Mouse (Mus musculus): ENCODE results near the gene Palb2. TPM values are rescaled to one million over a fixed set of nuclear protein-coding genes. Genes with fewer than 3 reads are reported as not detected.

Gene Palb2
- total RNA-seq, 1 experiment from 2014 or later, result 21.9 TPM

DNA sequence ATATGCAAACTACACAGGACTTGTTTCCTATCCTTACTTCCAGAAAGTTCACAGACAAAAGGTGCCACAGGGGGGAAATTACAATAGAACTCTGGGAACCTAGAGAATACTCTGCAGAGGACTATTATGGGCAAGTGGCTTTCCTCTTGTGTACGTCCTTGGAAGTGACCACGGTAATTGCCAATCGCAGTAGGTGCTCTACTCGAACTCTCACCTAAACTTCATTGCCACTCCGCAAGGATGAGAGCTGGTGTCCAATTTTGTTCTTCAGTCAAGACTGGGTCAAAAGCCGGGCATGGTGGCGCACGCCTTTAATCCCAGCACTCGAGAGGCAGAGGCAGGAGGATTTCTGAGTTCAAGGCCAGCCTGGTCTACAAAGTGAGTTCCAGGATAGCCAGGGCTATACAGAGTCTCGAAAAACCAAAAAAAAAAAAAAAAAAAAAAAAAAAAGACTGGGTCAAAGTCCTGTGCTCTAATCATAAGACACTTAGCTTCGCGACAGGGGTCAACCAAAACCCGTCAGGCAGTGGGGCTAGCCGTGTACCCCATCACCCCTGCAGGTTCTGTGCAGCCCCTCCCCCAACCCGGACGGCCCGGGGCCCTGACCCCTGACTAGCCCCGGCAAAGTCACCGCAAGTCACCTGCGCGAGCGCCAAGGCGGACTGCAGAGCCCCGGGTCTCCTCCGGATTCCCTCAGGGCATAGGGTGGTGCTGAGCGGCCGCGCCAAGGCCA is 31.6 kb downstream of the Palb2 start:
- ATAC-seq (replicated peaks; ENCODE audit: low read depth, poor library complexity, severe bottlenecking), result 0 out of 2 replicates have a peak, but pooled peaks have one; percentile 6

DNA sequence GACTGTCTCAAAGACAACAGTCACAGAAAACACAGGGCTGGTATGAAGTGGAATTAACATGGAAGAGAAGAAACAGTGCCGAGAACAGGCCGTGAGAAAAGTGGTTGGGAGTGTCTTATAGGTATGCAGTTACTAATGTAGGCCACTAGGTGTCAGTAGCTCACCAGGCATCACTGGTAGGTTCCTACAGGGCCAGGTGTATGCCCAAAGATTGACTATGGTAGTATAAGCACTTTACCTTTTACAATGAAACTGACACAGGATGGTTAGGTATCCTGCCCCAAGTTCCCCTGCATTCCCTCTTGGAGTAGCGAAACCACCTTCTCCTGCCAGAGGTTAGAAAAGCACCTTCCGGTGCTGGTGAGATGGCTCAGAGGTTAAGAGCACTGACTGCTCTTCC is 33.6 kb downstream of the Palb2 start:
- peak; percentile 71 for ATAC-seq (replicated peaks; ENCODE audit: low read depth, poor library complexity, severe bottlenecking)

DNA sequence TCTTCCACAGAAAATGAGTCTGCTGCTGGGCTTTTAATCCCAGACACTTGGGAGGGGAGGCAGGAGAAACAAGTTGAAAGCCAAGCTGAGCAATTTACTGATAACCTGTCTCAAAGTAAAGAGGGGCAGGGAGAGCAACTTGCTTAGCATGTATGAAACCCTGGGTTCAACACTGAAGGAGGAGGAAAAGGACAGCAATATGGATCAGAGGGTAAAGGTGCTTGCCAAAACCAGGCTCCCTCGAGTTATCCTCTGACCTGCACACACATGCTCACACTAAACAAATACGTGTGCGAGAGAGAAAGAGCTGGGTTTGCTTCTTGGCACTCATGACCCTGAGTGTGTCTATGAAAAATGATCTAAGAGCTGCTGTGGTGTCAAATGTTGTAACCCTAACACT is 34.8 kb downstream of the Palb2 start:
- ATAC-seq (replicated peaks; ENCODE audit: low read depth, poor library complexity, severe bottlenecking), result no peak

DNA sequence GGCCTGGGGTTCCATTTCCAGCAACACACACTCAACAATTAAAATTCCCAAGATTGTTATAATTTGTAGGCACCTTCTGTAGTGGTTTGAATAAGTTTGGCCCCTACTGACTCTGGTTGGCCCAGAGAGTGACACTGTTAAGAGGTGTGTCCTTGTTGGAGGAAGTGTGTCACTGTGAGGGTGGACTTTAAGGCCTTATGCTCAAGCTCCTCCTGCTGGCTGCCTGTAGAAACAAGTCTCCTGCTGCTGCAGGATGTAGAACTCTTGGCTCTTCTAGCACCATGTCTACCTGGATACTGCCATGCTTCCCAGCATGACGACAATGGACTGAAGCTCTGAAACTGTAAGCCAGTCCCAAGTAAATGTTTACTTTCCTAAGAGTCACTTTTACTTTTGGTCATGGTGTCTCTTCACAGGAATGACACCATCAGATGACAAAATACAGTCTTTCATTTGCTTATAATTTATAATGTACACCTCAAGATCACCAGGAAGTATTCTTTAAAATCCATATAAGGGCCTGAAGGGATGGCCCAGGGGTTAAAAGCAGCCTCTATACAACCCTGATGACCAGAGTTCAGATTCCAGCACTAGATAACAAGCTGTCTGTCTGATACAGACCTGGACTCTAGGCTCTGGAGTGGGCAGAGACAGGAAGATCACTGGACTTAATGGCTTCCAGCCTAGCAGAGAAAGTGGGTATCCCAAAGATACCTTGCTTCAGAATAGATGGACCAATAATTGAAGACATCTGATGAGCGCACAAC is 38.0 kb downstream of the Palb2 start:
- ATAC-seq (replicated peaks; ENCODE audit: low read depth, poor library complexity, severe bottlenecking), result peak; percentile 70

DNA sequence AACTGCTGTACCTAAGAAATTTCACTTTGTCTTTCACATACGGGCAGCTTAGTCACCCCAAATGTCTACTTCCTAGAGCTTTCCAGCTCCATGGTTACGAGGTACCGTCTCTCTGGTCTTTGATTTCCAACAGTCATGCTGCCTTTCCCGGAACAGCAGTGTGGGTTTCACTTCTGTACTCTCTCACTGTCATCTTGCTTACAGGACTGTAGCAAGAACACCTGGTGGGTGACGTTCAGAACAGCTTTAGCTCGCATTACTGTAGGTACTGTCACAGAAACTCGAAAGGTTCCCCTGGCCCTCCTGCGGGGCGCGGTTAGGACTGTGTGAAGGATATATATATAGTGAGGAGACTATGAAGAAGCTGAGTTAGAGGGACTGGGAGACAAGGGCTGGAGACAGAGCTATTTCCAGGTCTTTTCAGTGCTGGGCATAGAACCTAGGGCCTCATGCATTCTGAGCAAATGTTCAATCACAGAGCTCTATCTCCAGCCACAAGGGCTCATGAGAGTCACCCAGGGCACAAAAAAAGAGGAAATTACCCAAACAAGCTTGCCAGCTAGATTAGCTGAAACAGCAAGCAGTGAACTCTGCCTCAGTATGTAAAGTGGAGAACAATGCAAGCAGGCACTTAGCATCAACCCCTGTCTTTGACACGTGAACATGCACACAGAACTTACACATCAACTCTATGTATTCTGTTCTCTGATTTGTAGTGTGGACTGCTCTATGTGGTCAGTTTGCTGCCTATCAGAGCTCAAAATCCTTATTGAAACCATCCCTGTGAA is 45.4 kb downstream of the Palb2 start:
- no peak for ATAC-seq (replicated peaks; ENCODE audit: low read depth, poor library complexity, severe bottlenecking)

DNA sequence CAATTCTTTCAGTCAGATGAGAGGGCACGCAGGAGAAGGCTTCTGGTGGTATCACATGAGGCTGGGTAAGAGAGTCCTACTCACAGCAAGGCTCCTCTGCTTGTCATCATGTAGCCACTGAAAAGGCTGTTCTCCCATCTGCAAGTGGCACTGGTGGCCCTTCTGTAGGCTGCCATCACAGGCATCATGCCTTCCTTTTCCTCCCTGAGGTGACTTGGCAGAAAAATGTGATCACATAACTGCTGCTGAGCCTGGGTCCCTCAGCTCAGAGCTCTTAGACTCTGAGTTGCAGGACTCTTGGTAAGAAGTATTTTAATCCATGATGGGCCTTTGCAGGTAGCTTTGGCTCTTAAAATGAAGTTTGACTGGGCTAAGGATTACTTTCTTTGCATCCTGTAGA is 51.7 kb downstream of the Palb2 start:
- peak; percentile 50; the same call in 1 of the 2 replicates for ATAC-seq (replicated peaks; ENCODE audit: low read depth, poor library complexity, severe bottlenecking)

DNA sequence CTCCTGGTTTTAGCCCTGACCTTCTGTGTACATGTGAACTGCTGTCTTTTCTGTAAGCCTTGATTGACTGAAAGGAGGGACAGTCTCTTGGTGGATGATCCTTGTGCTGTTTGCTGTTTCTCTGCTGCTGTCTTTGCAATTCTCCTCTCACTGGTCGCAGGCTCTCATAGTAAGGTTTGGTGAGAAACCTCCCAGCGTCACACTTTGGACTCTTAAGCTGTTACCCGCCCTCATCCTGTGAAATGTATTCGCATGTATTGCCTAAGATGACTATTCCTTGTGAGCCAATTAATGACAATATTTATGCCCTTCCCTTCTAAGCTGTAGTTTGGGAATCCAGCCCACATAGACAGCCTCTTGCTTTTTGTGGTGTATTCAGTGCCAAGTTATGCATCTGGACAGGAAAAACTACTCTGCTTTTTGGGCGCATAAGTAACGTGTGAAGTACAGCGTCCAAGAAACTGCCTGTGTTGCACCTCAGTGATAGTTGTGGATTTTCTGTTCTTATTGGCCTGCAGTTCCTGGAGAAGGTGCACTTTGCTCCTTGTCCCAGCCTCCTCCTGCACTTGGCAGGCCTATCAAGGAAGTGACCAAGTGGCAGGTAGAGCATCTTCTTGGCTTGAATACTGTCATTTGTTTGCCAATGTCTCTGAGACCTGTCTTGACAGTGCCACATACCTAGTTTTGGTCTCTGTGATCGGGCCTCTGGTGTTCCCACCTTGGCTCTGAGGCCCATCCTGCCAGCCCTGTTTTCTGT is 52.8 kb downstream of the Palb2 start:
- no peak for ATAC-seq (replicated peaks; ENCODE audit: low read depth, poor library complexity, severe bottlenecking)

DNA sequence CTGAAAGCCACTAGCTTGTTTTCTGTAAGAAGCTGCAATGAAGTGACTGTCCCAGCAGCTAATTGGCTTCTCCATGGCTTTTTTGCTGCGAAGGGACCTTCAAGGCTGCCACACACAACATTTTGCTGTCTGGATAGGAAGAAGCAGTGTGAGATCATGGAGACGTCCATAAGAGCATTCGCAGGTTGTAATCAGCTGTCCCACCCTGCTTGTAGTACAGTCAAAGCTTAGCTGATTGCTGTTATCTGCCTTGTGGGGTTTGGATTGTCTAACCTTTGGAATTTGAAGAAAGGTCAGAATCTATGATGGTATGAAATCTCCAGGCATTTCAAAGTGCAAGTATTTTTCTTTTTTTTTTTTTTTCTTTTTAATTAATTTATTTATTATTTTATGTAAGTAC is 58.4 kb downstream of the Palb2 start:
- no peak for ATAC-seq (replicated peaks; ENCODE audit: low read depth, poor library complexity, severe bottlenecking)

DNA sequence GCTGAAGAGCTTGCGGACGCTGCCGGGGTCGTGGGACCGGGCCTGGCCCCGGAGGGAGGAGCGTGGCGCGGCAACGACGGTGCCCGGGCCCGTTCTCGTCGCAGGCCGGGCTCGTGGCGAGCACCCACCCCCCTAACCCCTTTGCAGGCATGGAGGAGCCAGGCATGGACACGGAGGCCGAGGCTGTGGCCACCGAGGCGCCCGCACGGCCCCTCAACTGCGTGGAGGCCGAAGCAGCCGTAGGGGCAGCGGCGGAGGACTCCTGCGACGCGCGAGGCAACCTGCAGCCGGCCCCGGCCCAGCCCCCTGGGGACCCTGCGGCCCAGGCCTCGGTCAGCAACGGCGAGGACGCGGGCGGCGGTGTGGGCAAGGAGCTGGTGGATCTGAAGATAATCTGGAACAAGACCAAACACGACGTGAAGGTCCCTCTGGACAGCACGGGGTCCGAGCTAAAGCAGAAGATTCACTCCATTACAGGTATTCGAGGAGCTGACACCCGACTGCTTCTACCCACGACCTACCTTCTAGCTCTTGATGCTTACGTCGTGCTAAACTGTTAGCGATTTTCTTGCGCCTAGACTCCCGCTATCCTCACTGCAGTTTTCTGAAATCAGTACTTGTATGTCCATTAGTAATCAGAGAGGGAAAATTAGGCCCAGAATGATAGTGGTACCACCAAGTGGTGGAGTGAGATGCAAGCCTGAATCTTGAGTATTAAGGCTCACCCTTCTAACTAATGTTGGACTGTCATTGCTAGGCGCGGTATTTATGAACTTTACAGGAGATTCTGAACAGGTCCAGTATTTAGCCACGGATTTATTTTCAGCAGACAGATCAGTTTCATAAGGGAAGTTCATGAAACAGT is 65.0 kb downstream of the Palb2 start:
- ATAC-seq (replicated peaks; ENCODE audit: low read depth, poor library complexity, severe bottlenecking), result no peak

DNA sequence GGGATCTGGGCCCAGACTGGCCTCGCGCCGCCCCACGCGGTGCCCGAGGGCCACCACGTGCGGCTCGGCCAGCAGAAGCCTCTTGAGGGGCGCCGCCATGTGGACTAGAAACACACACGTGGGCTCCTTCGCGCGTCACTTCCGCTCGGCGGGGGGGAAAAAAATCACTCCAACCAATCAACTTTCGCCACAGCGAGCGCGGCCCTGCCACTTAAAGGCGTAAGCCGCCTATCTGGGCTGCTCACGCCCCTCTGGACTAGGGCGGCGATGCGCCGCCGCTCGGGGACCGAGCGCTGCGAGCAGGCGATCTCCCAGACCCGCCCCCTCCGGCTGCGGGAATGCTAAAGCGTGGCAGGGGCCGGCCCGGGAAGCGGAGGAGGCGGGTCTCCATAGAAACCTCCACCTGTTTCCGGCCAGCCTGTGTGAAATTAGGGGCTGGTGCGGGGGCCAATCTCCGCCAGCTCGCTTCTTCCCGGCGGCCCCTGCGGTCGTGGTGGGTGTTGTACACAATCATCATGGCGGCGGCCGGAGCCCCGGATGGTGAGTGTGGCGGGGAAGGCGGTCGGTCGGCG is 65.8 kb downstream of the Palb2 start, which contains the start of the genes Ubfd1 and Ears2:
Ubfd1 (plus strand) TSS at position 231 of the 572 bp plus-strand sequence.
Ears2 (minus strand) TSS at position 319 of the 572 bp plus-strand sequence.
- ATAC-seq (replicated peaks; ENCODE audit: low read depth, poor library complexity, severe bottlenecking), result peak; percentile 82

DNA sequence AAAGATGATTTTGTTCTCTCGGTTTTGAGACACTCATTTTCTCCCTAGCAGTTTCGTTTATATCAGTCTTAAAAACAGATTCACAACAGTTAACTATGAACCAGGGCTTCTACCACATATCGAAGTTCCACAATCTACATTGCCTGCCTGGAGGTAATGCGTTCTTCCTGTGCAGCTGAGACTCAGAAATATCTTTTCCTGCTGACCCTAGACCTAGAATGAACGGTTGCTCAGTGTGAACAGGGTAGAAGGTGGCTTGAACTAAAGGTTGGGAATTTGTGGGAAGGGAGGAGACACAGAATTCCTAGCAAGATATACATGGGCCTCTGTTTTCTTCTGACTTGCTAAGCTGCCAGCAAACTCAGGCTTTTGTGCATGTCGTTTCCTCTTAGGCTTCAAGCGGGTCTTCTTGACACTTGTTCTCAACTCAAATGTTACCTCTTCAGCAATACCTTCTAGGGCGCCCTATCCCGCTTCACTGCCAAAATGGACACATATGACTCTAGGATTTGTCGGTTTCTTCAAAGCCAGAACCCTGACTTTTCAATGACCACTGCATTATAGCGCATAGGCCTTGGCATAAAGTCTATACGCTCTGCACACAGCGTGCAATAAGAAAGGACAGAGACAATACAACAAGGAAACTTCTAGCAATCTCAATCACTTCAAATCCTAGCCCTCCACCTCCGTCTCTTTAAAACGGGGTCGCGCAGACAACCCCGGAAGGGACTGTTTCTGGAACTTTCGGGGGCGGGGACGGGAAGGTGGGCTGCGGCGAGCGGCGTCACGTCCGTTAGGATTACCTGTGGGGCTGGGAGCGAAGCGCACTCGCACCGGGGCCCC is 66.5 kb downstream of the Palb2 start:
- peak; percentile 1; the same call in 1 of the 2 replicates for ATAC-seq (replicated peaks; ENCODE audit: low read depth, poor library complexity, severe bottlenecking)

DNA sequence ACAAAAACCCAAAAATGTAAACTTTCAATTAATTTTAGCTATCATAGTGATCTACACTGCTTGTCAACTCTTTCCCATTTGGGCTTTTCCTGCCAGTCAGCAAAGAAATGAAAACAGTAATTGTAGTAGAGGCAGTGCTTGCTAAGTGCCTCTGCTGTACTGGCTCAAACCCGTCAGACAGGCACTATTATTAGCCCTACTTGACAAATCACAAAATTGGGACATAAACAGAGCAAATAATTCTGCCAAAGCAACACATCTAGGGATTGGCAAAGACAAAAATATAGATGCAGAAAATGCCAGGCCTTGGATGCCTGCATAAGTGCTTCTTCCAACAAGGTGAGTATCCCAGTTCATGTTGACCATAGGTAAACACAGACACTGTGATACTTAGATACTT is 67.1 kb downstream of the Palb2 start:
- no peak for ATAC-seq (replicated peaks; ENCODE audit: low read depth, poor library complexity, severe bottlenecking)

Other genes starting within 250 kb of the Palb2 start
- 8.9 and 14.0 TPM in 2 replicates for gene Cog7, start 151.3 kb downstream of the Palb2 start, total RNA-seq (2017)
- 15.4 and 16.4 TPM in 2 replicates for gene Gga2, start 111.8 kb downstream of the Palb2 start, total RNA-seq (2017)
- 31.3 and 38.4 TPM in 2 replicates for gene Ubfd1, start 65.8 kb downstream of the Palb2 start, total RNA-seq (2017)
- 5.1 and 9.6 TPM in 2 replicates for gene Ears2, start 65.7 kb downstream of the Palb2 start, total RNA-seq (2017)
- 45.1 and 129 TPM in 2 replicates for gene Ndufab1, start 31.1 kb downstream of the Palb2 start, total RNA-seq (2017)
- 54.0 and 55.2 TPM in 2 replicates for gene Dctn5, start 56 bp upstream of the Palb2 start, total RNA-seq (2017)
- gene Plk1, start 26.5 kb upstream of the Palb2 start, total RNA-seq (2017), result 39.9 and 67.0 TPM in 2 replicates
- not detected in 2 replicates for gene Ern2, start 53.2 kb upstream of the Palb2 start, total RNA-seq (2017)
- 0.24 TPM in 1 of 2 replicates, not detected in the other for gene Chp2, start 86.5 kb upstream of the Palb2 start, total RNA-seq (2017)
- gene Prkcb, start 155.8 kb upstream of the Palb2 start, total RNA-seq (2017), result 3.7 and 4.8 TPM in 2 replicates